Mouse (Mus musculus) cerebellum, adult 9-10 months (tissue): ENCODE measurements around the gene Fgr.
"Not testable (repeated sequence)": the region's sequence is repeated elsewhere in the genome, so short reads cannot be mapped to it uniquely, and the experiment has no call there.

Experiments
- DNase-seq: peaks from one replicate; pipeline ENCODE4 v3.0.0; 2022

The Fgr gene

GRCm38 (mm10) chr4:132997469-132998237, 23.8 kb downstream of the Fgr start:
- DNase-seq = no peak

- peak; percentile 71 for DNase-seq
Measured at GRCm38 (mm10) chr4:133002896-133003295, 29.0 kb downstream of the Fgr start.

DNA sequence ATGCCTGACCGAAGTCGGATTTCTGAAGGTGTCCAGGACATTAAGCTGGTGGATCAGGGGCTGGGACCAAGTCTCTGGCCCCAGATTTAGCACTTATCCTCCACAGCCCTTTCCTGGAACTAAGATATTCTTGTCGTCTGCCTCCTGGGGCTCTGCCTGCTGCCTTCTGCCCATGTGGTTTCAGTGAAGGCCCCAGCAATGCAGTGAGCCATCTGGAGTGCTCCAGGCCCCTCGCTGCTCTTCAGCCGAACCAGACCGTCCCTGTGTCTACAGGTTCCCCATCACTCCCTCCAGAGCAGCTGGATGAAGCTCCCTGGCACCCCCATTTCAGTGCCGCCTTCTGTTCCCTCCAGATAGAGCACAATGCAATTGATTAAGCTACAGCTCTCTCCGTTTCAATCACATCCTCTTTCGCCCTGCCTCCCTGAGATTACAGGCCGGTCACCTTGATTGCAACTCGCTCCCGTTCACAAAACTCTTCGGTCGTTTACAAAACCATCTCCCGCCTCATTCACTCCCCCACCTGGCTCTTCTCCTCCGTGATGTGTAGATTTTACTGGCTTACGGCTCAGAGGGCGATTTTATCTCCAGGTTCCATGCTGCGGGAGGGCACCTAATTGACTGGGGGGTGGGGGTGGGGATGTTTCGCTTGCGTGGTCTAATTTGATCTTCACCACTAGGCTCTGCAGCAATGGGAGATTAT, 29.6 kb downstream of the Fgr start:
- peak; percentile 58 for DNase-seq

DNA sequence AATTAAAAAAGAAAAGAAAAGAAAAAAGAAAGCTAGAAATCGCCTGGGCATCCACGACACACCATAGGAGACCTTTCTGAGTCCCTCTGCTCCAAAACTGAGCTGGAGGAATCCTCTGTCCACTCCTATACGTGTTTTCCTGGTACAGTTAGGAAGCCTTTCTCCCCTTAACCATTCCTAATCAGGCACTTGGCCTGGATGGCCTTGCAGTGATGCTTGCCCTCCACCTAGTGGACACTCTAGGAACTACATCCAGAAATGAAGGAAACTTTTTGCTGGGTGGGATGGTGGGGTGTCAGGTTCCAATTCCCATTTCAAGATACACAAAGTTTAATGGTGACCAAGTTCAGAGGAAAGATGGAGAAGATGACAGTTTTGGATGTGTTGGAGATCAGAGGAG, 31.3 kb downstream of the Fgr start:
- peak; percentile 87 for DNase-seq

DNA sequence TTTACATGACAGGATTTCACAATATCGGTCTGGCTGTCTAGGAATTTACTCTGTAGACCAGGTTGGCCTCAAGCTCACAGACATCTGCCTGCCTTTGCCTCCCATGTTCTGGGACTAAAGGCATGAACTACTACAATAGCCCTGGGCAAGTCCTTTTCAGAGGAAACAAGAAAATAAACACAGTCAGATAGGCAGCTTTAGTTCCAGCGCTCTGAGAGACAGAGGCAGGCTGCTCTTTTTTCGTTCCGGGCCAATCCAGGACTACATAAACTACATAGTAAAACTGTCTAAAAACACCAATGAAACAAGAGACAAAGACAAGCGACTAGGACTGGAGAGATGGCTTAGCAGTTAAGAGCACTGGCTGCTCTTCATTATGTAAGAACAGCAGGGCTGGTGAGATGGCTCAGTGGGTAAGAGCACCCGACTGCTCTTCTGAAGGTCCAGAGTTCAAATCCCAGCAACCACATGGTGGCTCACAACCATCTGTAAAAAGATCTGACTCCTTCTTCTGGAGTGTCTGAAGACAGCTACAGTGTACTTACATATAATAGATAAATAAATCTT, 32.1 kb downstream of the Fgr start:
- DNase-seq = not testable (repeated sequence)

GRCm38 (mm10) chr4:133007513-133008380, 33.9 kb downstream of the Fgr start:
- DNase-seq = peak; percentile 54

DNA sequence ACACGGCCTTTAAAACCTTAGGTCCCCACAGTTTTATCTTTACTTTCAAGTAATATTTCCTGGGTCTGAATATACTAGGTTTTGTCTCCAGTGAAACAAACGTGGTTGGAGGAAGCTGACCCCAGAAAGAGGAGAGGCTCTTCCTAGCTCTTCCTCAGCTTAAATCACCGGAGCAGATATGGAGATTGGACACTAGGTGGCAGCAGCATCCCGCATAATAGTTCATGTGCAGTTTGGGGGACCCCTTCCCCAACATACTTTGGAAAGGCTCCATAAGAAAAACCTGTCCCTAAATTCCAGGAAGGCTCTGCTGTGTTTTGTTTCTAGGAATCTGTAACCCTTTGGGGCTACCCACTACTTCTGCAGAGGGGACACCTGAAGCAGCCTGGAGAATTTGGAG, 35.2 kb downstream of the Fgr start:
- peak; percentile 76 for DNase-seq

GRCm38 (mm10) chr4:133009676-133010075, 35.8 kb downstream of the Fgr start:
- DNase-seq = peak; percentile 63

GRCm38 (mm10) chr4:133010611-133011010, 36.7 kb downstream of the Fgr start:
- peak; percentile 67 for DNase-seq

DNA sequence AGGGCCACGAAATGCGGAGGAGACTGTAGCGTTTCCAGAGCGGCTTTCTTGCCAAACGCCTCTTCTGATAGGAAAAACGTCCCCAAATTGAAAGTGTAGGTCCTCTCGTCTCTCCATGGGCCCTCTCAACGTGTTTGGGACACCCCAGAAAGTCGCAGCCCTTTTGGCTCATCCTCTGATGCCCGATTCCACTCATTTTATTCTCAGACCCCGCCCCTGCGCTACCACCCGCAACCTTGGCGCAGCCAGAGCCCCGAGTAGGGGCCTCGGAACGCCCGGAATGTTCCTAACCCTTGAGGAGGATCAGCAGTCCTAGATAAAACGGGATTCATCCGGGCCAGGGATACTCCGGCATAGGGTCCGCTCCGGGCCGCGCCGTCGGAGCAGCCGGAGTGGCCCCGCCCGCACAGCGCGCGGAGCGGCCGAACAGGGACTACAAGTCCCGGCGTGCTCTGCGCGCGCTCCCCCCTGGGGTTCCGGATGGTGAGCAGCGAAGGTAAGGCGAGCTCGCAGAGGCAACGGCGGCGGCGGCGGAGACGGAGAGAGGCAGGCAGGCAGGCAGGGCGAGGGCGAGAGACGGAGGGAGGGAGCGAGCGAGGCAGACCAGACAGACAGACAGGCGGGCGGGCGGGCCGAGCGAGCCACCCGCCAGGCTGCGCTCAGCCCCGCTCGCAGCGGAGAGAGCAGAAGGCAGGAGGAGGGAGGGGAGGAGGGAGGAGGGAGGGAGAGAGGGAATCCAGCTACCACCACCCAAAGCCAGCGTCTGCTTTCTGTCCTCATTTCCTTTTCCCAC, 37.3 kb downstream of the Fgr start, which contains the start of gene Ahdc1:
Gene Ahdc1, plus strand, starts transcription at position 233 of the 793 bp plus-strand sequence.
- DNase-seq = peak; percentile 93

GRCm38 (mm10) chr4:133011821-133012775, 38.2 kb downstream of the Fgr start:
- peak; percentile 67 for DNase-seq

- peak; percentile 74 for DNase-seq
Measured at GRCm38 (mm10) chr4:133012776-133013265, 38.9 kb downstream of the Fgr start.

DNA sequence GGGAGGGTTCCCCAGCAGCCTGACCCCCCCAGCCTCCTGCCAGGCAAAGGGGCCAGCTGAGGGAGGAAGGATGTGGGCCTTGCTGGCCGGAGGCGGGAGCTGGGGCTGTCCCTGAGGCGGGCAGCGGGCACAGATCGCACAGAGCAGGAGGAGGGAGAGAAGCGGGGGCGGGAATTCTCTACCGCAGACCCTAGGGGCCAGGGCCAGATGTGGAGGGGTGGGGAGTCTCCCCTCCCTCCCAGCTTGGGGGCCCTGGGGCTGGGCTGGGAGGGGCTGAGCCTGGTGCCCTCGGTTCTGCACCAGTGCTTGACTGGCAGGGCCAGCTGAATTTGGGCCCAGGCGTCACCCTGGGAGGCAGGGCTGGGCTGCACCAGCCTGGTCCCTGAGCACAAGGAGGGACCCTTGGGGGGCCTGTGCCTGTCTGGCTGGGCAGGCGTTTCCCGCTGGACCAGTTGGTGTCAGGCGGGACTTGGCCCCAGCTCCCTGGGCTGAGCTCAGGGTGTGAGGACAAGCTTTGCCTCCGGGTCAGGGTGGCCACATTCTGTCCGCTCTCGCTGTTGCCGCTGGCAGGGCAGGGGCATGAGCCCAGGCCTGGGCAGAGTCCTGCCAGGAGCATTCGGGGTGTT, 39.5 kb downstream of the Fgr start:
- peak; percentile 77 for DNase-seq

DNA sequence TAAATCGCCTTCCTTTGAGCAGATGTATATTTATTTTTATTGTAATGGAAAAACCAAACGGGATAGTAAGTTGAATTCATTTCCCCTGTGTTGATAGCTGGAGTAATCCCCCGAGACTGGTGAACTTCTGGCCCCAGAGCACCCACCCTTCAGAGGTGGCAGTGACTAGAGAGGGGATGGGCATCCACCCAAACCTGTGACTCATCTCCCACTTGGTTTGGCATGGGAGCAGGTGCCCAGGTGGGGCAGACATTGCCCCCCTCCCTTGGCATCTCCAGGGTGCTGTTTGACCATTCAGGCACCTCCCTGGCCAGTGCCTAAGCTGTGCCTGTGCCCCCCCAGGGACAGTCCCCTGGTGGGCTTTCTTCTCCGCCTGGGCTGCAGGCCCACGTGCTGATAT, 40.2 kb downstream of the Fgr start:
- DNase-seq = peak; percentile 76

DNA sequence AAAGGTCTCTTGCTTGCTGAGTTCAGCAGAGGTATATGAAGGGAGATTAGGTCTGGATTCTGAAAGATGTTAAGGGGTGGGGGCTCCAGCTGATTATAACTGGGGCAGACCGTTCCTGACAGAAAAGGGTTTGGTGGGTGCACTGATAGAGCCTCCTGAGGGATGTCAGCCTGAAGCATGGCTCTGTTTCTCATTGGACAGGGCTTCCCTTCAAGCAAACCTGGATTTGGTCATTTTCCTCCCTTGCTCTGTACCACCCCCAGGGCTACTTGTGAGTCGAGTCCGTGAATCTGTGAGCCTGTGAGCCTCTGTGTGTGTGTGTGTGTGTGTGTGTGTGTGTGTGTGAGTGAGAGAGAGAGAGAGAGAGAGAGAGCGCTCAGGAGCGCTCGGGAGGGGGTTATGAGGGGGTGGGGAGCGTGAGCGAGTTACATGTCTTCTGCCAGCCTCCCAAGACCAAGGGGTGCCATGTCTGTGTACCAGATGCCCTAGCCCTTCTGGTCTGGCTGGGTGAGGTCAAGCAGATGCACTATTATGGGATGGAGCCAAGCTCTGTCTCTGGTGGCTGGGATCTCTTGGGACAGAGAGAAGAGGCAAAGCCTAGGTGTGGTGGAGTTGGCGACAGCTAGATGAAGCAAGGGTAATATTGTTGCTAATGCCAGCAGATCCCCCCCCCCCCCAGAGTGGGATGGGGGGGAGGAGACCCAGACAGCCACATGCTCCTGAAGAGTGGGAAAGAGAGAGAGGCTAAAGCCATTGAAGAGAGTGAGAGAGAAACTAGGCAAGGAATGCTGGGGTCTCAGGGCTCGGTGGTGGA, 41.2 kb downstream of the Fgr start:
- peak; percentile 78 for DNase-seq

GRCm38 (mm10) chr4:133015710-133016651, 42.1 kb downstream of the Fgr start:
- peak; percentile 62 for DNase-seq

DNA sequence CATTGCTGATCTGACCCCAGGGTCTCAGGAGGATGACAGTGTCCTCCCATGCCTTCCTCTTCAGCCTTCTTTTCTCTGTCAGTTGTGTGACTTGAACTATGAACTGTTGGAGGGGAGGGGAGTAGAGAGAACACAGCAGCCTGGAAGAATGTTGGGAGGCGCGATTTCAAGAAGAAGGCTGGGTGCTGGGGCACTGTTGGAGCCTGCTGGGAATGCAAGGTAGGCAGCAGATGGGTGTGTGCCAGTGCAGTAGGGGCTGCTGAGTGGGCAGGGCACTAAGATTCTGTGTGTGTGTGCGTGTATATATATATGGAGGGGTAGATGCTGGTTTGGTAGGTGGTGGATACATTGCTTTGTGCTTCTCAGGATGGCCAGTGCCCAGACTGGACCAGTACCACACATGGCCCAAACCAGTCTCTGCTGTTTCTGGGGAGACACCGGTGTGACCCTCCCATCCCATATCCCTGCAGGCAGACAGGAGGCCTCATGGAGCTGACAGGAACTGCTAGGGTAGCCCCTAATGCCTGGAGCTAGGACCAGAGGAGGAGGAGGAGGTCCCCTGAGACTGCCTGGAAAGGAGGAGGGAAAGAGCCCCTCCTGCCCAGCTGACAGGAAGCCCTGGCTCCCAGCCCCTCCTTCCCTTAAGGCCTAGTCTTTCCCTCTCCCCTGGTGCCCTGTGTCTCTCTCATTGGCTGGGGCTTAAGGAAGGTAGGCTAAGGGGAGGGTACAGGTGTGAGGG, 43.0 kb downstream of the Fgr start:
- DNase-seq = peak; percentile 52
